Mouse (Mus musculus) adrenal gland, postnatal 4 days (tissue): ENCODE measurements around the gene Arhgef18. TPM values are rescaled to one million over a fixed set of nuclear protein-coding genes. Genes with fewer than 3 reads are reported as not detected.

ENCODE experiments used
- DNase-seq, 2 experiments: peaks; one replicate each; pipeline ENCODE4 v3.0.0; 2021 to 2022; ENCODE audit warnings: low spot score in 2 of 2, mixed read lengths in 2 of 2
- total RNA-seq, 2 experiments: library from RNA; stranded (reverse); gene quantifications; 2 replicates each; pipeline ENCODE4 v1.2.3; 2021

The Arhgef18 gene
- total RNA-seq, 2 experiments from 2014 or later: 45.0 to 46.8 TPM

- no peak for DNase-seq
These were observed 1.8 kb downstream of the Arhgef18 start for GRCm38 (mm10) chr8:3394600-3394999.

- DNase-seq: no peak
These were observed 2.4 kb downstream of the Arhgef18 start for GRCm38 (mm10) chr8:3395246-3395645.

- DNase-seq: no peak
These were observed 4.8 kb downstream of the Arhgef18 start for GRCm38 (mm10) chr8:3397597-3397996.

- no peak for DNase-seq
These were observed 7.7 kb downstream of the Arhgef18 start for GRCm38 (mm10) chr8:3400509-3400908.

- no peak for DNase-seq
These were observed 14.6 kb downstream of the Arhgef18 start for GRCm38 (mm10) chr8:3407417-3407816.

- no peak for DNase-seq
These were observed 18.3 kb downstream of the Arhgef18 start for GRCm38 (mm10) chr8:3411085-3411484.

GRCm38 (mm10) chr8:3411901-3412301 is 19.1 kb downstream of the Arhgef18 start:
- no peak for DNase-seq

- no peak for DNase-seq
These were observed 20.0 kb downstream of the Arhgef18 start for GRCm38 (mm10) chr8:3412816-3413215.

GRCm38 (mm10) chr8:3414639-3415190 is 21.9 kb downstream of the Arhgef18 start:
- no peak for DNase-seq

GRCm38 (mm10) chr8:3415259-3415658 is 22.5 kb downstream of the Arhgef18 start:
- DNase-seq: no peak

- no peak for DNase-seq
These were observed 22.9 kb downstream of the Arhgef18 start for GRCm38 (mm10) chr8:3415661-3416060.

GRCm38 (mm10) chr8:3416846-3417245 is 24.0 kb downstream of the Arhgef18 start:
- DNase-seq: no peak

GRCm38 (mm10) chr8:3417455-3417854 is 24.6 kb downstream of the Arhgef18 start:
- DNase-seq: no peak

GRCm38 (mm10) chr8:3418101-3418500 is 25.3 kb downstream of the Arhgef18 start:
- DNase-seq: no peak

GRCm38 (mm10) chr8:3420105-3420706 is 27.4 kb downstream of the Arhgef18 start:
- no peak for DNase-seq

GRCm38 (mm10) chr8:3421507-3421906 is 28.7 kb downstream of the Arhgef18 start:
- no peak for DNase-seq

- no peak for DNase-seq
These were observed 32.4 kb downstream of the Arhgef18 start for GRCm38 (mm10) chr8:3425217-3425616.

- DNase-seq: no peak
These were observed 33.4 kb downstream of the Arhgef18 start for GRCm38 (mm10) chr8:3426211-3426610.

- DNase-seq: no peak
These were observed 35.6 kb downstream of the Arhgef18 start for GRCm38 (mm10) chr8:3428426-3428825.

- DNase-seq: no peak
These were observed 37.2 kb downstream of the Arhgef18 start for GRCm38 (mm10) chr8:3429966-3430365.

- no peak for DNase-seq
These were observed 38.3 kb downstream of the Arhgef18 start for GRCm38 (mm10) chr8:3431113-3431512.

GRCm38 (mm10) chr8:3436492-3436891 is 43.7 kb downstream of the Arhgef18 start:
- DNase-seq: no peak

GRCm38 (mm10) chr8:3439510-3439909 is 46.7 kb downstream of the Arhgef18 start:
- DNase-seq: no peak
